Mouse (Mus musculus) thymus, postnatal 0 days (tissue): ENCODE measurements at regions not wholly inside any gene's neighbourhood (a gene's known extent, or its start where the extent isn't known, plus 50 kb on each side); places are given as distances from the start of the nearest gene placed in this dataset.

ENCODE experiments used
- DNase-seq: peaks from one replicate; pipeline ENCODE4 v3.0.0-alpha.2; 2015; ENCODE audit warnings: low spot score

DNA sequence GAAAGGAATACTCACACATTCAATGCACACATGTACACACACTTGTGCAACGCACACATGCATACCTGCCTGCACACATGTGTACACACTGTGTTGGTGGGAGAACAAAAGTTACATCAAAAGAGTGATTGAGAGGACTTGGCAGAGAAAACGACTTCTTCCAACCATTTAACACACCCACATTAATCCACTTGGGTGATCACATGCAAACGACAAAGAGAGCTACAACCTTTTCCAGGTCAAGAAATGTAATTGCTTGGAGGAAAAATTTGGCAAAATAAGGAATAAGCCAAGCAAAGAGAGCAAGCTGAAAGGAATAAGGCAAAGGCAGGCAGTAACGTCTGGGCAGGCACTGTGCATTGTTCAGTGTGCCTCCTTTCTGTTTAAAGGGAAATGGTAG is 67.3 kb downstream of the C1d start:
- no peak for DNase-seq

DNA sequence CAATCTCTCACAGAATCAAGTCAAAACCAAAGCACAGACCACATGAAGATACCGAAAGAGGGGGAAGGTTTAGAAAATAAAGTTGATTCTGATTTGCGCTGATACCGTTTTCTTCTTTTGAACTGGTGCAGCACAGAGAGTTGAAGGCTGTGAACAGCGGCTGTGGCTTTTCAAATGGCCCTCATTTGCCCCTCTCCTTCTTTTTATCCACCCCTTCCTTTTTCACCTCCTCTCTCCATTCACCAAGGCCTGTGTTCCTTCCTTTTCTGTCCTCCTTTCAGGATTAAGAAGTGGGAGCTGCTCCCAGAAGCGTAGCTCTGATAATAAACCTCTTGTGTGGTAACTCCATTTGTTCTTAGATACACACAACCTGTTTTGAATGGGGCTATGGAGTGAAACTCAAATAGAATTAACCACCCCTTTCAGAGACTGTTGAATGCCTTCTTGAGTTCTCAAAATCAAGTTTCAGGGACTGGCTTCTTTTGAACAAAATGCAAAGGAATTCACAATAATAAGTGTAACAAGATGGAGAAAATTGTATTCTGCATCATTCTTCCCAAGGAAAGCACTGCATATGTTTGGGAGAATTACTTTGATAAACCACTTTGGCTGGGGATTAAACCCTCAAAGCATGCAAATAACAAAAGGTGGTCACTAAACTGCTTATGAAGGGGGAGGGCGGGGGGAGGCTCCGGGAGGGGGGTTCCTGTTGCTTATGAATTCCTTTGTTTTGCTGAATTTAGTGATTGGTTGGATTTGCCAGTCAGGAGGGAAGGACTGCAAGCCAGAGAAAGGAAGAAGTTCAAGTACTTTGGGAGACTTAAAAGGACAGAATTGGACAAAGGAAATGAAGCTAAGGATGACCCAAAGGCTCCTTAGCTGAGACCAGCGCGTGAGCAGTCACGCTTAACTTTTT is 68.6 kb downstream of the C1d start:
- no peak for DNase-seq

DNA sequence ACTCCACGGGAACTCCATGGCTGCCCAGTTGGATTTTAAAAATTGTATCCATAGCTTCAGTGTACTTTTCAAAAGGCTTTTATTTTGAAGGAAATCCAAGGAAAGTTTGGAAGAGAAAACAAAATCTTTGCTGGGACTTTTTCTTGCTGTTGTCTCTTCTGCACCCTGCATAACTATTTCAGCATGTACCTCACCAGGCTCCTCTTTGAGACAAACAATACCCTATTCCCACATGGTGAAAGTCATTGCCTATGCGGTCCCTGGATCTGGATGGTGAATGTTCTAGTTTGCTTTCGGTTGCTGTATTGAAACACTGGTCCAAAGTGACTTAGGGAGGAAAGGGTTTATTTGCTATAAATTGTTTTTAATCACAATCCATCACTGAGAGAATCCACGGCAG is 69.3 kb downstream of the C1d start:
- no peak for DNase-seq

DNA sequence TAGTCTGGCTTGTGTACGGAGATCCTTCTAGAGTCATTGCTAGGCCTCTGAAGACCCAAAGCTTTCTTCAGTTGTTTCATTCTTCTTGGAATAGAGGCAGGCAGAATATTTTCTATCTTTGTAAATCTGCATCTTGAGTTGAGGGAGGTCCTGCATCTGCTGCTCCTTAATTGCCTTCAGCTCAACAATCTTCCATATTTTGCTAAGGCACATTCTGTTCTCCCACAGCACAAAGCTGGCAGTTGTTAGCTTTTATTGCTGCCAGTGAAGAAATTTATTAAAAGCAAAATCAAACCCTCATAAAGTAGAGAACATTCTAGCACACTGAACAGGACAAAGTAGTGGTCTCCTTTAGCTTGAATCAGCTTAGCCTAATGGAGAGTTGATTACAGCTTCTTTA is 94.1 kb downstream of the C1d start:
- no peak for DNase-seq

GRCm38 (mm10) chr11:17352148-17353130 is 95.1 kb downstream of the C1d start:
- no peak for DNase-seq

GRCm38 (mm10) chr11:17359698-17360254 is 102.4 kb downstream of the C1d start:
- DNase-seq = no peak

DNA sequence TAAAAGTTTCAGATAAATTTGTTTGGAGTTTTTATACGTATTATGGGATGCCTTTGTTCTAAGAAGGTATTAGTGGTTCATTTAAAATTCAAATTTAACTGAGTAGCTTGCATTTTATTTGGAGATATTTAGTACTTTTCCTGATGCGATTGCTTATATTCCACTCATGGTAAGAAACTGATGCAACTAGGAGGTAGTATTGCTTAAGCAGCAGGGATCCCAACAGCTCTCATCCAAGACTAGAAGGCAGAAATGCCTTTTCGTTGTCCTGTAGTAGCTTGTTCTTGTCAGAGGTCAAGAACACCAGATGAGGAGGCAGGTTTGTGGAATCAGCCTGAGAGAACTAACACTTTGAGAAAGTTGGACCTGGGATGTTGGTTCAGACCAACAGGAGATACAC is 120.5 kb downstream of the C1d start:
- no peak for DNase-seq

GRCm38 (mm10) chr11:17386756-17387155 is 129.4 kb downstream of the C1d start:
- DNase-seq = no peak

- no peak for DNase-seq
Measured at GRCm38 (mm10) chr11:17393832-17394231, 136.5 kb downstream of the C1d start.

GRCm38 (mm10) chr11:17414531-17414930 is 157.2 kb downstream of the C1d start:
- DNase-seq = no peak

DNA sequence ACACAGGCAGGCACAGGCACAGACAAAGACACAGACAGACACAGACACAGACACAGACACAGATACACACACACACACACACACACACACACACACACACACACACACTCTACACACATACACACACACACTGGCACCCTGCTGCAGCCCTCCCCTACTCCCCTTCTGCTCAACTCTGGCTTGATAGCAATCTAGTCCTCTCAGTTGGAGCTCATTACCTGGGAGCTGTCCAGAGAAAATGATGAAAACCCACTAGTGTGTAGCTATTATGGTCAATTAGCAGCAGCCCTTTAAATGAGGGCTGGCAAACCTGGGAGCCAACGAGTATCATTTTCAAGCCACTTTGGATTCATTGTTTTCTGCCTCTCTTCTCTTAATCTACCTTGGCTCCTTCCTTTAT is 157.8 kb downstream of the C1d start:
- DNase-seq = no peak

- no peak for DNase-seq
Measured at GRCm38 (mm10) chr11:17417656-17418289, 160.4 kb downstream of the C1d start.

GRCm38 (mm10) chr11:17442133-17442532 is 184.8 kb downstream of the C1d start:
- DNase-seq = no peak

DNA sequence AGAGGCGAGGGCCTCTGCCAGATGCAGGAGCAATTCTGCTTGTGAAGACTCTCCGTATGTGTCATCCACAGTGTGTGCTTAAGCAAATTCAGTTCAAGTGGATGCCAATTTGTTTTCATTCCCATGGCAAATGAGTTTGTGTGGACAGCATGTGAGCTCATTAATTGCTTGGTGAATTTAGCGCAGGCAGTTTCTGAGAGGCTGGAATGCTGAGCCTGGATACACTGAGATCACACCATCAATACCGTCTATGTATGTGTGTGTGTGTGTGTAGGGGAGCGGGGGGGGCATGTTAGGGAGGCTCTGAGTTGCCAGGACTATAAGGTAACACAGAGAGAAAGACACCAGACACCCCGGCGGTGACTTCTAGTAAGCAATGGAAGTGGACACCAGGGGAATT is 191.9 kb downstream of the C1d start:
- DNase-seq = no peak

GRCm38 (mm10) chr11:17450360-17451045 is 193.1 kb downstream of the C1d start:
- no peak for DNase-seq

DNA sequence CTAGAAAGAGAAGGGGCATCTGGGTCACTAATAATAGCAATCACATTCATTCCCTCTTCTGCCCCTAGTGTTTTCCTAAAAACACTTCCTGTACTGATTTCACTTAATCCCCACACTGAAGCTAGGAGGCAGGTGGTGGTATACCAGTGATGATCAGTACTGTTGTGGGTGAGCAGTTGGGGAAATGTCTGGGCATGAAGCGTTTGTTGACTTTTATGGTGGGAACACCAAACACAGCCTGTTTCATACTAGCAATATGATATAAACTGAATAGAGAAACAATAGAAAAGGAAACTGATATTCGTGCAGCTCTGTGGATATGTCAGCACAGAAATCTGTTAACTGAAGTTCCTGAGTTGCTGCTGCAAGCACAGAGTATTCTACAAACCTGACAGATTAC is 194.1 kb downstream of the C1d start:
- no peak for DNase-seq

DNA sequence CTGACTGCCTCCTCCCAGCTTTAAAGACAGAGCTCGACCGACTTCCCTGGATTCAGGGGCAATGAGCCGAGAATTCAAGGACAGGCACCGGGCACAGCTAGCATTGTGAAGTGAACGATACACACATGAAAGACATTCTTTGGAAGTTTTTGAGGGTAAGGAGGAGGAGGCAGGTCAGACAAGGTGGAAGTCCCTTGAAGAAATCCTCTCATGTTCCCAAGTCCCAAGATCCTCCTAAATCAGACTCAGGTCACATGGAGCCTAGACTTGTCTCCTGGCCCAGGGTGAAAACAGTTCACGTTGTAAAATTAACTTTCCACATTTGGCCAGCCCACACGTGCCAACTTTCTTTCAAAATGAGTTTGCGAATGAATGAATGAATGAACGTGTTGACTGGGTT is 196.2 kb downstream of the C1d start:
- no peak for DNase-seq

- no peak for DNase-seq
Measured at GRCm38 (mm10) chr11:17458946-17459345, 201.6 kb downstream of the C1d start.

- no peak for DNase-seq
Measured at GRCm38 (mm10) chr11:17460024-17460919, 202.9 kb downstream of the C1d start.

DNA sequence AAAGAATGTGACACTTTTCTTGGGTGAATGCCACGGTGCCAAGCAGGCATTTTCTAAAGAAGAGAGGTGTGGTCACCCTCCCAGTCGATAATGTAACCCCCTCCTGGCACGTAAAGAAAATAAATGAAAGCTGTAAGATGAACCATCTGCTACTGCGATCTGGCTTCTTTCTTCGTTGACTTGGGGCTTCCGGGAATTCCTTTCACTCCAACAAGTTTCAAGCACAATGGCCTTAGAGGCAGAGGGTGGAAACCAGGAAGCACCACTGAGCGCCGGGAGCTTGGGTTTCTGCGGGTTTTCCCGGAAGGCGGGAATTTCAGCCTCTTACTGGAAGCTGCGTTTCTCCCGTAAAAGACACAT is 203.5 kb downstream of the C1d start:
- no peak for DNase-seq
